Mouse (Mus musculus) adrenal gland, postnatal 14 days (tissue): ENCODE data around the gene Kcmf1. TPM values are rescaled to one million over a fixed set of nuclear protein-coding genes. Genes with fewer than 3 reads are reported as not detected.

ENCODE experiments used
- DNase-seq: peaks from one replicate; pipeline ENCODE4 v3.0.0; 2021; ENCODE audit warnings: mixed read lengths
- long read RNA-seq, 2 experiments: library from polyadenylated mRNA; stranded (forward); transcript quantifications; one replicate each; pipeline ENCODE4 v2.0.0; 2021
- total RNA-seq: library from RNA; stranded (reverse); gene quantifications from 2 replicates; pipeline ENCODE4 v1.2.3, GENCODE M21; 2021

Kcmf1 gene
- total RNA-seq, result 86.8 and 97.9 TPM in 2 replicates
- long read RNA-seq, experiment 1, transcript Kcmf1-201 (7 exons, 3,251 nt), result major isoform, 90 of 125 reads
- long read RNA-seq, experiment 1, partial matches to known transcripts, result 28 of 125 reads
- long read RNA-seq, experiment 1, other reads (novel, unspliced or antisense), result 4 of 125 reads
- long read RNA-seq, experiment 2, transcript Kcmf1-201 (7 exons, 3,251 nt), result major isoform, 81 of 117 reads
- long read RNA-seq, experiment 2, transcript Kcmf1-204 (7 exons, 1,743 nt), result minor isoform, 5 of 117 reads
- long read RNA-seq, experiment 2, partial matches to known transcripts, result 30 of 117 reads
- long read RNA-seq, experiment 2, other reads (novel, unspliced or antisense), result 1 of 117 reads

DNA sequence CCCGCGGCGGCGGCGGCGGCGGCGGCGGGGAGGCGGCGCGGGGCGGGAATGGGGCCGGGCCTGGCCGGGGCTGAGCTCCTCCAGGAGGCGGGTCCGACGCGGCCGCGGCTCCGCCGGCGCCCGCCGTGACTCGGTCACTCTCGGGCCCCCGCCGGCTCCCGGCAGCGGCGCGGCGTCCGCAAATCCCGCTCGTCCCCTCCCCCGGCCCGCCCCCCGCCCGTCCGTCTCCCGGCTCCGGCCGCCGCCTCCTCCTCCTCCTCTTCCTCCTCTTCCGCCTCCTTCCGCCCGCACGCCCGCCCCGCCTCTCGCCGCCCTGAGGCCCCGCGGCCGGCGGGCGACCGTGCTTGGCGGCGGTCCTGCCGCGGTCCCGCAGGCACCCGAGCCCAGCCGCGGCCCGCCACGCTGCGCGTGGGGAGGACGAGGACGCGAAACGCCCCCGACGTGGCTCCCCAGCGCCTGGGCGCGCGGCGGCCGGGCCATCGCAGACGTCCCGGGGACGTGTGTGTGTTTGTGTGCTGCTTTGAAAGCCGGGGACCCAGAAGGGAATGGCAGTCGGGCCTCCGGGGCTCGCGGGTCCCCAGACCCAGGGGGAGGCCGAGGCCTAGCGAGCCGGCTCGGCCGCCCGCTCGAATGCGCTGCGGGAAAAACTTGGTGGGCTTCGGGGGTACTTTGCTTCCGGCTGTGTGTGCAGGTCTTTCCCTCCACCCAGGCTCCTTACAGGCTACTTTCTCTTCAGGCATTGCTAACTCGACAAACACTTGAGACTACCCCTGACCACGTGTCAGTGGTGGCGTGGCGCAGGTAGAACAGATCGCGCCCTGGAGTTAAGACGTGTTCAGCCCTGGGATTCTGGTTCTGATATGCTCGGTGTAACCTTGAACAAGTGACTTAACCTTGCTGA, at the start of gene Kcmf1:
TSS of gene Kcmf1 (minus strand) at position 199 of the 901 bp plus-strand sequence.
- peak; percentile 88 for DNase-seq

DNA sequence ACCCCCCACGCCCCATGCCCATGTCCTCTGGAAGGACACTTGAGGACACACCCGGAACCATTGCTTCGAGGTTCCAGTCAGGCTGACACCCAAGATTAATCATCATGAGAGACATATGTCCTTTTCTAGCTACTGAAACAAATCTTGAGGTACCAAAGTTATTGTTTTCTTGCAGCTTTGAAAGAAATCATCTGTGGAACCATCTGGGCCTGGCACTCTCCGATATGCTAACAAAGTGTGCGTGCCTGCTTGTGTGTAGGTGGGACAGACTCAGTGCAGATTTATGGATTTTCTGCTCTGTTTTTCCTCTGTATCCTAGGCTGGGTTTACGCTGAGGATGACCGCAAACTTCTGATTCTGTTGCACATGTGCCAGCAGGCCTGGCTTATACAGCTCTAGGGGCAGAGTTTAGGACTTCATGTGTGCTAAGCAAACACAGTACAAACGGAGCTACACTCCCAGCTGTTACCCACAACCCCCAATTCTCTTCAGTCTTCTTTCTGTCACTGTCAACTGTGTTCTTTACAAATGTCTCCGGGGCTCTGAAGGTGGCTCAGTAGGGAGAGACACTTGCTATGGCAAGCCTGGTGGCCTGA, 49.5 kb upstream of the Kcmf1 start:
- DNase-seq, result no peak

DNA sequence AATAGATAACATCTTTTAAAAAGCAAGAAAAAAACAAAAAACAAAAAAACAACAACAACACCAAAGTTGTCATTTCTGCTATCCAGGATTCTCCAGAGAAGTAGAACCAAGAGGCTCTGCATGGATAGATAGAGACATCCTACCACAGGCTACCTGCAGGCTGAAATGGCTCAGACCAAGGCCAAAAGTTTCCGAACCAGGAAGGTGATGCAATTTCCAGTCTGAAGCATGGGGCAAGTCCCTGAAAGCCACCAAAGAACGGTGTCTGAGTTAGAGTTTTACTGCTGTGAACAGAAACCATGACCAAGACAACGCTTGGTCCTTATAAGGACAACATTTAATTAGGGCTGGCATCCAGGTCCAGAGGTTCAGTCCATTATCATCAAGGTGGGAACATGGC, 48.6 kb upstream of the Kcmf1 start:
- DNase-seq, result no peak

DNA sequence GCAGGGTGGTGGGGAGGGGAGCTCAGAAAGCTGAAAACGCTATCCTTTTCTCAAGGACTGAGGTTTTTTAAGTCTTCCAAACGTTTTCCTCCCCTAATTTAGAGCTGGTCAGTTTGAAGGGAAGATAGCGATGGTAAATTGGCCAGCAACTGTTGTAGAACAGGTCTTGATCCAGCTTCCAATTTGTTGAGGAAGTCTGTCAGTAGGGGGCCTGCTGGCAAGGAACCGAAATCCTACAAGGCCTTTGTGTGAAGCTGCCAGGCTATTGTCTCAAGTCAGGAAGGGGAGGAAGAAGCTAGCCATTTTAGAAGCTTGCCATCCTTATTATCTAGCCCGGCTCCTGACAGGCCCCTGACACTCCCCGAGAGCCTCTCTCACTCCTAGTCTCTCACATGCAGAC, 48.2 kb upstream of the Kcmf1 start:
- peak; percentile 10 for DNase-seq

DNA sequence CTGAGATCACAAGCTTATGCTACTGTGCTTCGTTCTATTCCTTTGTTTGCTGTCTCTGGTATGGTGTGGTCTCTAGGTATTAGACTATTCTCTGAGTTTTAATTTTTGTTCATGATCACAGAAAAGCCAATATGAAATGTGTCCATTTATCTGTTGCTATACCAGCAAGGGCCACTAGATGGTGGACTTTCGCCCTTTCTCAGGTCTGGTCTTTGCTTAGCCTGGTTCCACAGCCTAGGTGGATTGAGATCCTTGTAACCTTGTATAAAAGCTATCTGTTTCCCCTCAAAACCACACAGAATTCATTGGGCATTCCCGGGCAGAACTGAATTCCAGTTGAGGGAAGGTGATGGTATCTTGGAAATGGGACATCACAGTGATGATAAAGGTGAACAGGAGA, 40.7 kb upstream of the Kcmf1 start:
- peak; percentile 79 for DNase-seq

DNA sequence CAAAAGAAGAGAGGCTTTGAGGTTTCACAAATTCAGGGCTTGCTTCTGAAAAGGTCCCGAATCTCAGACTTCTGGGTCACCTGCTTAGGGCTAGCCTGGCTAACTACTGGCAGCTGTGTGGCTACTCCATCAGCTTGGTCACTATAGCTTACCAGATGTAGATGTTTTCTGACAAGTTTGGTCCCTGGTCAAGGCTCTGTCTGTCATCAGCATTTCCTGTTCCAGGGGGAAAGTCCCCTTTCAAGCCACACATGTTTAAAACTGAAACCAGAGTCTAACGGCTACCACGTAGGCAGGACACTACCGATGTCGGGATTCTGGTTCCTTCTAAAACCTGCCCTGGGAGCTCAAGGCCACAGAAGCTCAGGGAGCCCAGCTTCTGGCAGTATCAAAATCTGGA, 38.1 kb upstream of the Kcmf1 start:
- DNase-seq, result no peak

- DNase-seq, result no peak
These were observed 37.7 kb upstream of the Kcmf1 start for GRCm38 (mm10) chr6:72937430-72937829.

DNA sequence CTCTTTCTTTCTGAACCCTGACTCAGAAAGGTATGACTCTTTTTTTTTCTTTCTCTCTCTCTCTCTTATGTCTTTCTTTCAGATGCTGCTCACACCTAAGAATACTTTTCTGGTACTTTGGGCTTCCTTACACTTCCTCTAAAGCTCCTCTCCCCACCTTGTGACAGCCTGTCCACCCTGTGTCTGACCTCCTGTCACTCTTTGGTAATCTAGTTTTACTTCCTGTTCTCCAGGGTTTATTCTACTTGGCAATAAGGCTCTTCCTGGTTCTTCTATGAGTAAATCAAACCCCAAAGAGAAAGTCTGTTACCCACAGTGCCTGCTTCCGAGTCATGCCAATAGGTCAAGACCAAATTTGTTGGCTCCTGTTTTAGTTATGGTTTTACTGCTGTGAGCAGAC, 33.2 kb upstream of the Kcmf1 start:
- no peak for DNase-seq

- DNase-seq, result no peak
These were observed 31.8 kb upstream of the Kcmf1 start for GRCm38 (mm10) chr6:72931533-72931932.

- DNase-seq, result no peak
These were observed 30.1 kb upstream of the Kcmf1 start for GRCm38 (mm10) chr6:72929795-72930398.

DNA sequence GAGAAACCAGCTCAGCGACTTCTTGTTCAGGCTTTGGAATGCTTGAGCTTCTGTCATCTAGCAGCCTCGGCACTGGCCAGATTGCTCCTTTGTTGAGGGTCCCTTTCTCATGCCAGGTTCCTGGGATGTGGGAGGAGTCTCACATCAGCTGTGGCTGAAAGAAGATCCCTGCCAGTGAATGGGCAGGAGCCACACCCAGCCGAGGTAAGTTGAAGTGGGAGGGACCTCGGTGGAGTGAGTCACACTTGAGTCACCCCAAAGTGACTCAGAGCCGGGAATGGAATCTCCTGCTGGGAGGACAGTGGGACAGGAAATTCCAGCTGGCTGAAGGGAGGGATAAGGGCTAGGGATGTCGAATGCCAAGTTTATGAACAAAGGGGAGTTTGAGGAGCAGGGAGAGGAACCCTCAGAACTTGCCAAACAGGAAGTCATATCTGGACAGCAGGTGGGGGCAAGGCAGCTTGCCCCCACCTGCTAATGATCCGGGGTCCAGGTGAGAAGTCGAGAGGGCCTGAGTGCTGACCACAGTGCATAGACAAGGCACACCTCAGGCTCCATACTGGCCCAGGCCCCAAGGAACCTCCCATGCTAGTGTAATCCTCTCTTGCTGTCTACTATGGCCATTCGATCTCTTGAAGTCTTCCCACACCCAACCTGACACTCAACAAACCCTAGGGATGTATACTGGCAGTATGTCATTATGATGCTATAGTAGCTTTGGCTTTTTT, 27.1 kb upstream of the Kcmf1 start:
- peak; percentile 75 for DNase-seq

DNA sequence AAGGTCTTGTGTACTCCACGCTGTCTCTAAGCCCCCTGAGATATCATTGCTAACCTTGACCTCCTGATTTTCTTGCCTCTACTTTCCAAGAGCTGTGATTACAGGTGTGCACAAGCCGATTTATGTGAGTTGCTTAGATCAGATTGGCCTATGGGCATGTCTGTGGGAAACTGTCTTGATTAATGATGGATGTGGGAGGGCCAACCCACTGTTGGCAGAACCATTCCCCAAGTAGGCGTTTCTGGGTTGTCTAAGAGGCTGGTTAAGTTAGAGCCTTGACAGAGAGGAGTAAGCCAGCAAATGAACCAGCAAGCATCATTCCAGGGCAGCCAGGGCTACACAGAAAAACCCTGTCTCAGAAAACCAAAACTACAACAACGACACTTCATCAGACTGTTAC, 26.3 kb upstream of the Kcmf1 start:
- DNase-seq, result no peak

DNA sequence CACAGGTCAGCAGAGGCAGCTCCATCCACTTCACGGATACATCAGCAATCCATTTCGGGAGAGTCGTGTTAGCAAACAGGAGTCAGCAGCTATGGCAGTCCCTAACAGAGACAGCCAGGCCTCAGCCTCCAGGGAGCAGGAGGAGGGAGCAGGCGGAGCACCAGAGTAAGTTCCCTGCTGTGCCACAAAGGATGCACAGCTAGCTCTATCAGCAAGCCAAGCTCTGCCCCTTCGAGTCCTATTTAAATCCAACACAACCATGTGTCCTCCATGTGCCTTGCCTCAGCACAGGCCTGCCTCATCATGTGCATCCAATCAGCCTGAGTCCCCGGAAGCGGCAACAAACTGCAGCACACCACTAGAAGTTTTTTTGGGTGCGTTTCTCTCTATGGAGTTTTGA, 23.6 kb upstream of the Kcmf1 start:
- no peak for DNase-seq

DNA sequence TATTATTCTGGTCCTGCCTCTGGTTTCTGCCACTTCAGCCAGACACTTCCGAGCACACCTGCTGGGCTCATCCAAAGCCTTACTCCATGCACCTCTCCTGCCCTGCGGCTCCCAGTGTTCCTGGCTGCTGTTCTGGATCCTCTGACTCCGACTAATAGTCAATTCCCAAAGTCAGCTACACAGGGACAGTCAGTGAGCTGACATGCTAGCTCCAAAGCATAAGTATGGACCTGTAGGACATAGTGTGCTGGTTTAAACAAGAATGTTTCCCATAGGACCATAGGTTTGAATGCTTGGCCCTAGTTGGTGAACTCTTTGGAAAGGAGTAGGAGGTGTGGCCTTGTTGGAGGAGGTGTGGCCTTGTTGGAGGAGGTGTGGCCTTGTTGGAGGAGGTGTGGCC, 21.3 kb upstream of the Kcmf1 start:
- no peak for DNase-seq

GRCm38 (mm10) chr6:72918510-72919033, 18.8 kb upstream of the Kcmf1 start:
- no peak for DNase-seq

- no peak for DNase-seq
These were observed 16.6 kb upstream of the Kcmf1 start for GRCm38 (mm10) chr6:72916330-72916729.

GRCm38 (mm10) chr6:72914087-72914749, 14.4 kb upstream of the Kcmf1 start:
- DNase-seq, result no peak

DNA sequence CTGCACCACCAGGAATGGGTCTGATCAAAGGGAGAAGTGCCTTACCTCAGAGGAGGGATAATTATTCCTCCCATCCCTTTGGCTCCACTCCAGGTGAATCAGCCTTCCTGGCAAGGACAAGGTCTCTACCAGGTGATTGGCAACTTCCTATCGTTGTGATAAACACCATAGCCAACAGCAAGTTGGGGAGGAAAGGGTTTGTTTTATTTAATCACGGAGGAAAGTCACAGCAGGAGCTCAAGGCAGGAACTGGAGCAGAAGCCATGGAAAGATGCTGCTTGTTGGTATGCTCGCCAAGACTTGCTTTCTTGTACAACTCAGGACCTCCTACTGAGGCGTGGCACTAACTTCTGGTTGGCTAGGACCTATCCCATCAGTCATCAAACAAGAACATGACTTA, 11.5 kb upstream of the Kcmf1 start:
- peak; percentile 29 for DNase-seq

- DNase-seq, result no peak
These were observed 2.6 kb upstream of the Kcmf1 start for GRCm38 (mm10) chr6:72902254-72902990.

DNA sequence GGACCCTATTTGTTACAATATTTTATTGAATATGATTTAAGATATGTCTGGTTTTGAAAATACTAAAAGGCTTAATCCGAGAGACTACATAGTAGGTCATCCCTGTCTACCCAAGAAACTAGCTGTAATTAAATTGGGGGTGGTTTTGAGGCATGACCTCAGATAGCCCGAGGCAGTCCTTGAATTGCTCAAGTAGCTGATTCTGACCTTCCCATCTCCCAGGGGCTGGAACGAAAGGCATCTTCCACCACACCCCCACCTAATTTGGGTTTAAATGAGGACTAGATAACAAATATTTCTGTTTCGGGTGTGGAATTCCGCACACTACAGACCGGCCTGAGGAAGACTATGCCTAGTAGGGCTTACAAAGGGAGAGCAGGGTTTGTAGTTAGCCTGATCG, 1.2 kb upstream of the Kcmf1 start:
- DNase-seq, result peak; percentile 36
